Mouse (Mus musculus) forebrain, embryonic 16.5 days (tissue): ENCODE measurements around the gene Ak6. TPM values are rescaled to one million over a fixed set of nuclear protein-coding genes. Genes with fewer than 3 reads are reported as not detected.

Experiments
- ATAC-seq: fragments of 200-750 bp; cut with Nextera tagmentation; 2 replicates; pipeline ENCODE4 v1.8.0; 2017; ENCODE audit warnings: mild to moderate bottlenecking, moderate library complexity
- H3K27ac ChIP-seq: fragments of 300-500 bp; sonication (generic); 2 replicates; pipeline ENCODE4 v1.5.1; 2014; ENCODE audit warnings: low read length, control low read depth
- H3K27me3 ChIP-seq: fragments of 300-500 bp; sonication (generic); replicated peaks from 2 replicates; pipeline ENCODE4 v1.6.1; 2014; ENCODE audit warnings: low read length; ENCODE audit not compliant: control insufficient read depth, insufficient read depth
- H3K36me3 ChIP-seq: fragments of 300-500 bp; sonication (generic); 2 replicates; pipeline ENCODE4 v1.6.1; 2014; ENCODE audit not compliant: control insufficient read depth, insufficient read depth
- H3K4me1 ChIP-seq: fragments of 300-500 bp; sonication (generic); replicated peaks from 2 replicates; pipeline ENCODE4 v1.6.1; 2014; ENCODE audit warnings: low read length; ENCODE audit not compliant: control insufficient read depth, insufficient read depth
- H3K4me2 ChIP-seq: fragments of 300-500 bp; sonication (generic); 2 replicates; pipeline ENCODE4 v1.6.1; 2014; ENCODE audit warnings: mild to moderate bottlenecking, low read length, control low read depth
- H3K4me3 ChIP-seq: fragments of 300-500 bp; sonication (generic); replicated peaks from 2 replicates; pipeline ENCODE4 v1.5.1; 2014; ENCODE audit warnings: mild to moderate bottlenecking, low read length, control low read depth
- H3K9ac ChIP-seq: fragments of 300-500 bp; sonication (generic); replicated peaks from 2 replicates; pipeline ENCODE4 v1.6.1; 2014; ENCODE audit warnings: low read depth, low read length, control low read depth
- H3K9me3 ChIP-seq: fragments of 300-500 bp; sonication (generic); 2 replicates; pipeline ENCODE4 v1.6.1; 2016; ENCODE audit warnings: low read length; ENCODE audit not compliant: control insufficient read depth
- WGBS: fragments of 180-500 bp; shearing (Covaris S2); extraction: QIAGEN DNeasy Blood & Tissue Kit; methylation state at CpG from one replicate; pipeline ENCODE4 v1.1.7; 2014; 5-methylcytosine and 5-hydroxymethylcytosine counted together
- polyA plus RNA-seq: library from polyadenylated mRNA; unstranded; fragments of >200 nt; fragmentation: Nextera tagmentation; extraction: Ambion mirVana; gene quantifications from 2 replicates; pipeline ENCODE4 v1.2.1, GENCODE M21; 2015

The Ak6 gene
- 359 and 367 TPM in 2 replicates for polyA plus RNA-seq

- no peaks in the 10 kb centered on the region for H3K27me3 ChIP-seq
- H3K4me3 ChIP-seq, result peak within 1 kb of the TSS; percentile 100
- H3K27ac ChIP-seq, result peak within 1 kb of the TSS; percentile 99
- peaks cover 9% of the 10 kb centered on the region for H3K4me1 ChIP-seq
- H3K36me3 ChIP-seq, result peaks cover 5% of the 10 kb centered on the region; the same call in 1 of the 2 replicates
- under 1% methylated on average over 73 of the region's 73 CpGs for WGBS
- peak; percentile 98 for ATAC-seq
- no peaks in the 10 kb centered on the region for H3K9me3 ChIP-seq
- peak within 1 kb of the TSS; percentile 98 for H3K4me2 ChIP-seq
- peak within 1 kb of the TSS; percentile 93 for H3K9ac ChIP-seq
Measured at GRCm38 (mm10) chr13:100650550-100651438, at the start of gene Ak6, which contains the start of gene Rad17. Gene Ak6, plus strand, starts transcription at chr13:100650979. Gene Rad17, minus strand, starts transcription at chr13:100651051.

DNA sequence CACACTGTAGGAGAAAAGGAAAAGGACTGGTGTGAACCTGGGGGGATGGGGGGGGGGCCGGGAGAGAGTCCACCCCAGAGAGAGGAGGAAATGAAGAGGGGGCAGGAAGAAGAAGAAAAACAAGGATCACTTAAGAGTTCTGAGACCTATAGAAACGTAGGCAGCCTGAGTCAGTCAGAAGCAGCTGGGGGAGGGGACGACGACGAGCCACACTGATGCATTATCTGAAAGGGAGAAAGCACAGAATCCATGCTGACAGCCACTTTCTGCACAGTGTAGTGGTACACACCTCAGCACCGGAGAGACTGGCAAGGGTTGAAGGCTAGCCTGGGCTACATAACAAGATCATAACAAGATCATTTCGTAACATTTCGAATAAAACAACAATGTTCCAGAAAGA, 49.7 kb upstream of the Ak6 start:
- ATAC-seq, result no peak

GRCm38 (mm10) chr13:100602239-100602902, 48.4 kb upstream of the Ak6 start:
- H3K4me2 ChIP-seq, result no peak overlapping the region
- no peak overlapping the region for H3K4me3 ChIP-seq
- H3K27ac ChIP-seq, result no peak overlapping the region
- no peaks in the 10 kb centered on the region for H3K36me3 ChIP-seq
- H3K4me1 ChIP-seq, result no peaks in the 10 kb centered on the region
- WGBS, result 59% methylated on average over 5 of the region's 5 CpGs
- no peaks in the 10 kb centered on the region for H3K9me3 ChIP-seq
- no peaks in the 10 kb centered on the region for H3K27me3 ChIP-seq
- no peak for ATAC-seq
- H3K9ac ChIP-seq, result no peak overlapping the region

More for the DNA sequence above, 49.7 kb upstream of the Ak6 start:
- H3K36me3 ChIP-seq, result no peaks in the 10 kb centered on the region
- H3K27ac ChIP-seq, result no peak overlapping the region
- no peak overlapping the region for H3K4me3 ChIP-seq
- no peak overlapping the region for H3K4me2 ChIP-seq
- H3K27me3 ChIP-seq, result no peaks in the 10 kb centered on the region
- 77% methylated on average over 7 of the region's 8 CpGs for WGBS
- H3K4me1 ChIP-seq, result no peaks in the 10 kb centered on the region
- H3K9ac ChIP-seq, result no peak overlapping the region
- no peaks in the 10 kb centered on the region for H3K9me3 ChIP-seq

DNA sequence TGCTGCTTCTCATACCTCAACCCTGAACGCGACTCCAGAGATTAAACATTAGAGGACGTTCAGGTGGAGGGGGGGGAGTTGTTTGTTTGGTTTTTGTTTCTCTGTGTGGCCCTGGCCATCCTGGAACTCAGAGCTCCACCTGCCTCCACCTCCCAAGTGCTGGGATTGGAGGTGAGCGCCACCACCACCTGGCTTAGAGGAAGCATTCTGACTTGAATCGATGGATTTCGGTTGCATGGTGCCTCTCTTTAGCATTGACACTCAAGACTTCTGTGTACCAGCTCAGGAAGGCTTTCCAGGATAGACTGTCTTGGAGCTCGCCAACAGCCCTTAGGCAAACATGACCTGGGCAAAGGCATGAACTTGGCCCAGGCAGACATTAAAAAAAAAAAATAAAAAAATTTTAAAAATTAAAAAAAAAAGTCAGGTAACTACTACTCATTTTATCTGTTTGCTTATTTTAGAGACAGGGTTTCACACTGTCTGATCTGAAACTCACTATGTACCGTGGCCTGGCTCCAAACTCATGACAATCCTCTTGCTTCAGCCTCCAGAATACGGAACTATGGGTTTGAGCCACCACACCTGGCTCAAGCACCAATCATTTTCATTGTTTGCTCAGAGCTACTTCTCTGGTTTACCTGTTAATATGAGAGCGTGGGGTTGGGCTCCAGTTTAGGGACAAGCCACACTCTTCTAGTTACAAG, 47.6 kb upstream of the Ak6 start:
- WGBS, result 87% methylated on average over 10 of the region's 10 CpGs
- H3K27me3 ChIP-seq, result no peaks in the 10 kb centered on the region
- H3K4me1 ChIP-seq, result no peaks in the 10 kb centered on the region
- ATAC-seq, result no peak
- H3K36me3 ChIP-seq, result no peaks in the 10 kb centered on the region
- H3K27ac ChIP-seq, result no peak overlapping the region
- no peaks in the 10 kb centered on the region for H3K9me3 ChIP-seq
- H3K9ac ChIP-seq, result no peak overlapping the region
- no peak overlapping the region for H3K4me3 ChIP-seq
- H3K4me2 ChIP-seq, result no peak overlapping the region

DNA sequence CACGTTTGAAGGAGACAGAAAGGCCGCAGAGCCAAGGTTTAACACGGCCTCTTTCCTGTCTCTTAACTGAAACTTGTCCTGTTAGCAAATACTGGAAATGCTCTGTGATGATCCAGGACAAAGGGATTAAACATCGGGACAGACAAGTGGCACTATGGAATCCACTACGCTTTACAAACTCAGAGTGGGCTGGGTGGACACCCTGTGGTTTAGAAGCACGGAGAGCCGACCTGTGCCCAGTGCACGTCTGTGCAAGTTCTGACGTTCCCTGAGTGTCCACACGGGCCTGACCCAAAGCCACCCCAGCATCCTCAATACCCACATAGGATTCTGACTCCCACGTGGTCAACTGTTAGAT, 47.1 kb upstream of the Ak6 start:
- WGBS, result 90% methylated on average over 11 of the region's 11 CpGs
- Histone ChIP-seq H3K4me3 (no peak overlapping the region), H3K27me3 (no peaks in the 10 kb centered on the region), H3K36me3 (no peaks in the 10 kb centered on the region), H3K4me2 (no peak overlapping the region), H3K27ac (no peak overlapping the region), H3K4me1 (no peaks in the 10 kb centered on the region), H3K9ac (no peak overlapping the region), H3K9me3 (no peaks in the 10 kb centered on the region)
- ATAC-seq, result no peak

DNA sequence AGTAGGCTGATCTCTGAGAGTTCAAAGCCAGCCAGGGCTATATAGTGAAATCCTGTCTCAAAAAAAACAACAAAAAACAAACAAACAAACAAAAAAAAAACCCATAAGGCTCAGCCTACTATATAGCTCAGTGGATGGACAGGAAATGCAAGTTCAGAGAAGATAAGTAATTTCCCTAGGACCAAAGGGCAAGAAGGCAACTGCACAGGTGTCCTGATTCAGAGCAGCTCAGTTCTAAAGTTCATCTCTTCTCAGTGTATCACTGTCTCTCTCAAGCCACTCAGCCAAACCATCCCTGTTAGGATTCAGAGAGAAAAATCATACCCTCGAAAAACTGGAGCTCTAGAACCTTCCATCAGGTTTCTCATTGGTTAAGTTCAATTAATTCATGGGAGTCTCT, 44.9 kb upstream of the Ak6 start:
- WGBS, result 64% methylated on average over 1 of the region's 1 CpGs
- no peaks in the 10 kb centered on the region for H3K4me1 ChIP-seq

GRCm38 (mm10) chr13:100607756-100608155, 43.0 kb upstream of the Ak6 start:
- no peak for ATAC-seq
- no peaks in the 10 kb centered on the region for H3K36me3 ChIP-seq
- H3K4me2 ChIP-seq, result no peak overlapping the region
- H3K4me3 ChIP-seq, result no peak overlapping the region
- 87% methylated on average over 8 of the region's 8 CpGs for WGBS
- H3K9ac ChIP-seq, result no peak overlapping the region
- H3K4me1 ChIP-seq, result no peaks in the 10 kb centered on the region
- H3K9me3 ChIP-seq, result no peaks in the 10 kb centered on the region
- H3K27ac ChIP-seq, result no peak overlapping the region
- H3K27me3 ChIP-seq, result no peaks in the 10 kb centered on the region

More for the DNA sequence above, 44.9 kb upstream of the Ak6 start:
- Histone ChIP-seq H3K36me3 (no peaks in the 10 kb centered on the region), H3K9ac (no peak overlapping the region), H3K4me3 (no peak overlapping the region), H3K9me3 (no peaks in the 10 kb centered on the region), H3K27me3 (no peaks in the 10 kb centered on the region), H3K27ac (no peak overlapping the region), H3K4me2 (no peak overlapping the region)
- ATAC-seq, result no peak

- no peaks in the 10 kb centered on the region for H3K27me3 ChIP-seq
- 94% methylated on average over 13 of the region's 13 CpGs for WGBS
- no peak overlapping the region for H3K4me3 ChIP-seq
- no peak overlapping the region for H3K4me2 ChIP-seq
- no peaks in the 10 kb centered on the region; the same call in 1 of the 2 replicates for H3K4me1 ChIP-seq
- no peaks in the 10 kb centered on the region for H3K36me3 ChIP-seq
- H3K9me3 ChIP-seq, result no peaks in the 10 kb centered on the region
- H3K27ac ChIP-seq, result no peak overlapping the region
- no peak for ATAC-seq
- no peak overlapping the region for H3K9ac ChIP-seq
Measured at GRCm38 (mm10) chr13:100611266-100611665, 39.5 kb upstream of the Ak6 start.

DNA sequence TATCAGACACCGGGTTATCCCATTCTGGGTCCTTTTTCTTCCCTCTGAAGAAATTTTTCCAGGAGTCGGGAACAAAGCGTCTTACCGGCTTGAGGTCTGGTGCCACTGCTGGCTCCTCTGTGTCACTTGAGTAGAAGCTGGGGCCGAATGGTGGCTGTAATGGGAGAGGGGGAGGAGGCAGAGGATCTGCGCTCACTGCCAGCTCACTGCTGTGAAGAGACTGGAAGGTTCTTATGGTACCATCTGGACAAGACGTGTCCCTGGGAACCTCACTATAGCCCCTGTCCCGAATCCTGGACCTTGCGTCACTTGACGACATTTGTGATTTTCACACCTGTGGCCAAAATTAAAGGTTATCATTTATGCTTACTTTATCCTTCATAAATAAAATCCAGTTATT, 38.5 kb upstream of the Ak6 start:
- Histone ChIP-seq H3K27me3 (peaks cover under 1% of the 10 kb centered on the region; the same call in 1 of the 2 replicates), H3K4me1 (peaks cover 4% of the 10 kb centered on the region), H3K36me3 (no peaks in the 10 kb centered on the region), H3K9me3 (no peaks in the 10 kb centered on the region), H3K4me2 (no peak overlapping the region), H3K4me3 (no peak overlapping the region), H3K9ac (no peak overlapping the region), H3K27ac (no peak overlapping the region)
- ATAC-seq, result no peak
- WGBS, result 96% methylated on average over 10 of the region's 10 CpGs
